10 mouse cellular contexts compared by ENCODE assay signal in genomic region chr5:123296224-123296806, GRCm38 (mm10). TPM values are rescaled to one million over a fixed set of nuclear protein-coding genes. Genes with fewer than 3 reads are reported as not detected.
DNase-seq lines count a peak whose midpoint lies in the region; ATAC-seq and TF ChIP-seq lines count a peak whose summit lies in the region.
"Had no signal": no experiment of that assay in that cellular context is flagged by ENCODE, and none has a peak within 500 bp of the region (broad histone marks: within the 10 kb centered on the region; RNA-seq: fewer than 3 reads in every experiment).

No protein-coding gene starts in this region.

- ATAC-seq in hindbrain, postnatal 0 days, result no peak
- ATAC-seq in megakaryocyte progenitor cell, adult 5-6 weeks (replicated peaks; ENCODE audit: poor library complexity), result peak; percentile 72

- no peaks in the 10 kb centered on the region for H3K27me3 ChIP-seq in hindbrain, postnatal 0 days (ENCODE audit: insufficient read depth, low read length)
- peaks cover 26% of the 10 kb centered on the region for H3K27me3 ChIP-seq in hindbrain, embryonic 10.5 days (ENCODE audit: insufficient read depth, poor library complexity, severe bottlenecking)
- H3K27me3 ChIP-seq: embryonic facial prominence, embryonic 13.5 days had no signal

- H3K4me2 ChIP-seq in hindbrain, postnatal 0 days (ENCODE audit: low read depth, low read length), result no peak overlapping the region
- H3K4me2 ChIP-seq: embryonic facial prominence, embryonic 13.5 days had no signal

- no peak for DNase-seq in hindbrain, postnatal 0 days (ENCODE audit: low spot score)
- no peak for DNase-seq in hindbrain, embryonic 10.5 days (ENCODE audit: low spot score)
- DNase-seq in A20 (ENCODE audit: low read depth, low spot score) (peak; percentile 53), R1 (ENCODE audit: low read depth, low spot score) (peak; percentile 76), MN1 (ENCODE audit: low spot score) (no peak)
- DNase-seq in adrenal gland, postnatal 10 days, result no peak
- DNase-seq in frontal cortex, postnatal 36 days (ENCODE audit: low spot score in 2 of 2), result no peak
- DNase-seq: adrenal gland, adult 2 months had no signal

- no peak overlapping the region for H3K4me3 ChIP-seq in hindbrain, postnatal 0 days (ENCODE audit: low read length)
- H3K4me3 ChIP-seq in hindbrain, embryonic 10.5 days, result no peak overlapping the region
- H3K4me3 ChIP-seq: embryonic facial prominence, embryonic 13.5 days had no signal

- H3K27ac ChIP-seq in hindbrain, postnatal 0 days, result no peak overlapping the region
- H3K27ac ChIP-seq in hindbrain, embryonic 10.5 days, result no peak overlapping the region
- H3K27ac ChIP-seq: embryonic facial prominence, embryonic 13.5 days had no signal

- peaks cover 7% of the 10 kb centered on the region for H3K4me1 ChIP-seq in hindbrain, postnatal 0 days (ENCODE audit: insufficient read depth, low read length)
- H3K4me1 ChIP-seq in hindbrain, embryonic 10.5 days (replicated peaks), result peaks cover 25% of the 10 kb centered on the region

- H3K9me3 ChIP-seq in hindbrain, postnatal 0 days (ENCODE audit: low read length), result no peaks in the 10 kb centered on the region
- no peaks in the 10 kb centered on the region for H3K9me3 ChIP-seq in hindbrain, embryonic 10.5 days
- H3K9me3 ChIP-seq: embryonic facial prominence, embryonic 13.5 days had no signal

- peak; percentile 50 for TF ChIP-seq CTCF in hindbrain, postnatal 0 days (IDR thresholded peaks at IDR 0.05; ENCODE audit: low read depth)

- H3K36me3 ChIP-seq in hindbrain, postnatal 0 days (ENCODE audit: insufficient read depth, low read length), result no peaks in the 10 kb centered on the region
- H3K36me3 ChIP-seq in hindbrain, embryonic 10.5 days, result no peaks in the 10 kb centered on the region
- H3K36me3 ChIP-seq: embryonic facial prominence, embryonic 13.5 days had no signal

- no peak overlapping the region for H3K9ac ChIP-seq in hindbrain, postnatal 0 days (replicated peaks; ENCODE audit: low read length)
- H3K9ac ChIP-seq: embryonic facial prominence, embryonic 13.5 days had no signal

- 64% methylated on average over 12 of the region's 12 CpGs for WGBS in hindbrain, postnatal 0 days
- WGBS in hindbrain, embryonic 10.5 days, result 67% methylated on average over 12 of the region's 12 CpGs

RNA-seq across cellular contexts. Expression of gene Wdr66, which starts 44.4 kb away (rescaled TPM):
- total RNA-seq in hindbrain, postnatal 0 days (2014; rRNA removed), result 2.4 and 2.8 TPM in 2 replicates
- 0.69 and 1.4 TPM in 2 replicates for polyA plus RNA-seq in hindbrain, postnatal 0 days (2015; fragmentation: Nextera tagmentation; extraction: Ambion mirVana)
- polyA plus RNA-seq in hindbrain, embryonic 10.5 days (2016; fragmentation: Nextera tagmentation; extraction: Ambion mirVana), result 7.0 and 8.1 TPM in 2 replicates
- 0.07 TPM in 1 of 2 replicates, not detected in the other for total RNA-seq in megakaryocyte progenitor cell, adult 5-6 weeks (2015)
- total RNA-seq in megakaryocyte progenitor cell, adult 5-6 weeks (2017), result not detected in 2 replicates
- under 1 TPM; 0.39 to 0.73 TPM for total RNA-seq in adrenal gland, postnatal 10 days (2021)

RNA-seq across cellular contexts. Expression of gene Bcl7a, which starts 47.3 kb away (rescaled TPM):
- total RNA-seq in hindbrain, postnatal 0 days (2014; rRNA removed), result 42.4 and 42.6 TPM in 2 replicates
- polyA plus RNA-seq in hindbrain, postnatal 0 days (2015; fragmentation: Nextera tagmentation; extraction: Ambion mirVana), result 25.1 and 25.6 TPM in 2 replicates
- polyA plus RNA-seq in hindbrain, embryonic 10.5 days (2016; fragmentation: Nextera tagmentation; extraction: Ambion mirVana), result 42.9 and 48.0 TPM in 2 replicates
- 16.3 and 20.0 TPM in 2 replicates for total RNA-seq in megakaryocyte progenitor cell, adult 5-6 weeks (2015)
- 14.7 and 17.5 TPM in 2 replicates for total RNA-seq in megakaryocyte progenitor cell, adult 5-6 weeks (2017)
- total RNA-seq in adrenal gland, postnatal 10 days (2021), result 10 to 100 TPM; 14.1 to 20.6 TPM

Comparison
In these comparisons a context has a peak if more than half of its experiments do, and no peak if none do; other contexts are left out.
1. DNase-seq: peak in A20 (single experiment) and R1 (single experiment); none in hindbrain, postnatal 0 days (single experiment), hindbrain, embryonic 10.5 days (single experiment), adrenal gland, postnatal 10 days (single experiment), MN1 (single experiment) and frontal cortex, postnatal 36 days (0 of 2).